Mouse (Mus musculus): ENCODE results near the gene AI481877. TPM values are rescaled to one million over a fixed set of nuclear protein-coding genes. Genes with fewer than 3 reads are reported as not detected.

Gene AI481877
- polyA plus RNA-seq (2012; rRNA removed), result not detected in 2 replicates

GRCm38 (mm10) chr4:59138507-59139033, at the start of gene AI481877:
AI481877 (minus strand) TSS chr4:59138983.

GRCm38 (mm10) chr4:59034918-59035785, 103.6 kb downstream of the AI481877 start, which contains the start of gene Gng10:
Gng10 (plus strand) TSS chr4:59035088.

GRCm38 (mm10) chr4:59002948-59003805, 135.6 kb downstream of the AI481877 start, which contains the start of gene Gm20503:
Gm20503 (plus strand) TSS chr4:59003210.

GRCm38 (mm10) chr4:58994762-58995161, 144.0 kb downstream of the AI481877 start, which contains the start of gene Dnajc25:
Dnajc25 (plus strand) TSS chr4:58995062.

Other genes starting within 250 kb of the AI481877 start
- gene Ecpas, start 226.2 kb downstream of the AI481877 start, polyA plus RNA-seq (2012; rRNA removed), result 29.6 and 32.0 TPM in 2 replicates
- 2.7 and 2.9 TPM in 2 replicates for gene Zkscan16, start 195.4 kb downstream of the AI481877 start, polyA plus RNA-seq (2012; rRNA removed)
- gene Ptgr1, start 151.9 kb downstream of the AI481877 start, polyA plus RNA-seq (2012; rRNA removed), result 13.7 and 16.0 TPM in 2 replicates
- gene Dnajc25, start 143.9 kb downstream of the AI481877 start, polyA plus RNA-seq (2012; rRNA removed), result 4.5 and 5.5 TPM in 2 replicates
- gene Gm20503, start 135.8 kb downstream of the AI481877 start, polyA plus RNA-seq (2012; rRNA removed), result not detected in 2 replicates
- gene Gng10, start 103.9 kb downstream of the AI481877 start, polyA plus RNA-seq (2012; rRNA removed), result 27.5 and 50.3 TPM in 2 replicates
- 30.5 and 46.9 TPM in 2 replicates for gene Ugcg, start 50.3 kb upstream of the AI481877 start, polyA plus RNA-seq (2012; rRNA removed)